Mouse (Mus musculus) megakaryocyte, embryonic 14.5 days (primary cell): ENCODE measurements around the gene Nudc. TPM values are rescaled to one million over a fixed set of nuclear protein-coding genes. Genes with fewer than 3 reads are reported as not detected.
A peak's percentile ranks its signal among the peaks of the same experiment; 100 is the strongest.

Source experiments
- H3K27me3 ChIP-seq: replicated peaks from 2 replicates; pipeline ENCODE3; 2012; ENCODE audit warnings: inconsistent platforms
- H3K36me3 ChIP-seq: replicated peaks from 2 replicates; pipeline ENCODE3; 2012; ENCODE audit warnings: low read length, inconsistent platforms, mixed read lengths
- H3K4me1 ChIP-seq: 2 replicates; pipeline ENCODE4 v1.6.1; 2012; ENCODE audit warnings: inconsistent platforms
- H3K4me3 ChIP-seq: replicated peaks from 2 replicates; pipeline ENCODE3; 2012; ENCODE audit warnings: moderate library complexity, mild to moderate bottlenecking, inconsistent platforms
- H3K9me3 ChIP-seq: 2 replicates; pipeline ENCODE4 v1.6.1; 2012; ENCODE audit warnings: inconsistent platforms
- FLI1 ChIP-seq: IDR thresholded peaks from 2 replicates; pipeline ENCODE4 v1.6.1; 2012; ENCODE audit warnings: low read length, inconsistent platforms, mixed read lengths
- GATA1 ChIP-seq: IDR thresholded peaks from 3 replicates; pipeline ENCODE4 v1.6.1; 2012; ENCODE audit warnings: mixed read lengths, low read length, inconsistent platforms, borderline replicate concordance
- polyA plus RNA-seq: library from polyadenylated mRNA; stranded (reverse); fragments of >175 nt; gene quantifications from 2 replicates; pipeline ENCODE4 v1.2.3, GENCODE M21; 2012; ENCODE audit warnings: low replicate concordance; ENCODE audit not compliant: insufficient read depth

Nudc gene
- polyA plus RNA-seq, 1 experiment, result 283 TPM

GRCm38 (mm10) chr4:133569291-133570065 is 23.7 kb upstream of the Nudc start:
- peaks cover 6% of the 10 kb centered on the region for H3K4me1 ChIP-seq
- H3K36me3 ChIP-seq, result no peaks in the 10 kb centered on the region
- no peaks in the 10 kb centered on the region for H3K27me3 ChIP-seq
- no peak overlapping the region for H3K4me3 ChIP-seq
- peaks cover 2% of the 10 kb centered on the region; the same call in 1 of the 2 replicates for H3K9me3 ChIP-seq
- TF ChIP-seq FLI1, result no peak
- TF ChIP-seq GATA1, result no peak

GRCm38 (mm10) chr4:133567251-133567650 is 21.5 kb upstream of the Nudc start:
- H3K4me3 ChIP-seq, result no peak overlapping the region
- TF ChIP-seq GATA1 (no peak), FLI1 (no peak)
- H3K36me3 ChIP-seq, result no peaks in the 10 kb centered on the region
- H3K27me3 ChIP-seq, result peaks cover 4% of the 10 kb centered on the region
- peaks cover 8% of the 10 kb centered on the region for H3K9me3 ChIP-seq
- peaks cover 4% of the 10 kb centered on the region; the same call in 1 of the 2 replicates for H3K4me1 ChIP-seq

- no peak overlapping the region for H3K4me3 ChIP-seq
Measured at GRCm38 (mm10) chr4:133563123-133563571, 17.4 kb upstream of the Nudc start.

GRCm38 (mm10) chr4:133561622-133562021 is 15.8 kb upstream of the Nudc start:
- TF ChIP-seq FLI1 (no peak), GATA1 (no peak)
- Histone ChIP-seq H3K27me3 (peaks cover 27% of the 10 kb centered on the region), H3K36me3 (no peaks in the 10 kb centered on the region), H3K4me1 (peaks cover 8% of the 10 kb centered on the region; the same call in 1 of the 2 replicates), H3K4me3 (no peak overlapping the region), H3K9me3 (peaks cover 8% of the 10 kb centered on the region)

More at GRCm38 (mm10) chr4:133563123-133563571, 17.4 kb upstream of the Nudc start:
- H3K36me3 ChIP-seq, result no peaks in the 10 kb centered on the region
- peaks cover 16% of the 10 kb centered on the region for H3K27me3 ChIP-seq
- peaks cover 8% of the 10 kb centered on the region for H3K9me3 ChIP-seq
- peaks cover 4% of the 10 kb centered on the region; the same call in 1 of the 2 replicates for H3K4me1 ChIP-seq
- no peak for TF ChIP-seq FLI1
- TF ChIP-seq GATA1, result no peak

GRCm38 (mm10) chr4:133559846-133560245 is 14.1 kb upstream of the Nudc start:
- peaks cover 8% of the 10 kb centered on the region for H3K9me3 ChIP-seq
- H3K27me3 ChIP-seq, result peaks cover 37% of the 10 kb centered on the region
- TF ChIP-seq FLI1, result no peak
- no peak for TF ChIP-seq GATA1
- H3K4me3 ChIP-seq, result no peak overlapping the region
- H3K36me3 ChIP-seq, result no peaks in the 10 kb centered on the region
- peaks cover 12% of the 10 kb centered on the region; the same call in 1 of the 2 replicates for H3K4me1 ChIP-seq

GRCm38 (mm10) chr4:133557041-133557717 is 11.4 kb upstream of the Nudc start:
- Histone ChIP-seq H3K4me3 (no peak overlapping the region), H3K36me3 (no peaks in the 10 kb centered on the region), H3K27me3 (peaks cover 38% of the 10 kb centered on the region), H3K9me3 (no peaks in the 10 kb centered on the region), H3K4me1 (peaks cover 26% of the 10 kb centered on the region)
- no peak for TF ChIP-seq GATA1

- Histone ChIP-seq H3K27me3 (peaks cover 30% of the 10 kb centered on the region), H3K9me3 (peaks cover 7% of the 10 kb centered on the region)
- TF ChIP-seq FLI1, result no peak
- TF ChIP-seq GATA1, result no peak
Measured at GRCm38 (mm10) chr4:133553448-133554330, 7.9 kb upstream of the Nudc start.

GRCm38 (mm10) chr4:133552768-133553447 is 7.1 kb upstream of the Nudc start, which contains the start of gene Nr0b2:
Nr0b2 (plus strand) TSS chr4:133553376.
- H3K9me3 ChIP-seq, result peaks cover 7% of the 10 kb centered on the region
- H3K36me3 ChIP-seq, result no peaks in the 10 kb centered on the region
- peaks cover 26% of the 10 kb centered on the region for H3K27me3 ChIP-seq
- peaks cover 26% of the 10 kb centered on the region for H3K4me1 ChIP-seq
- TF ChIP-seq GATA1, result no peak
- no peak for TF ChIP-seq FLI1
- H3K4me3 ChIP-seq, result peak within 1 kb of the TSS; percentile 64

More at GRCm38 (mm10) chr4:133553448-133554330, 7.9 kb upstream of the Nudc start:
- Histone ChIP-seq H3K4me1 (peaks cover 26% of the 10 kb centered on the region), H3K4me3 (peak overlapping the region; percentile 64), H3K36me3 (no peaks in the 10 kb centered on the region)

- peaks cover 7% of the 10 kb centered on the region for H3K9me3 ChIP-seq
- TF ChIP-seq FLI1, result no peak
- TF ChIP-seq GATA1, result no peak
- H3K27me3 ChIP-seq, result peaks cover 18% of the 10 kb centered on the region
- peaks cover 22% of the 10 kb centered on the region for H3K4me1 ChIP-seq
- H3K4me3 ChIP-seq, result no peak overlapping the region
- no peaks in the 10 kb centered on the region for H3K36me3 ChIP-seq
Measured at GRCm38 (mm10) chr4:133552029-133552428, 6.2 kb upstream of the Nudc start.
